Mouse (Mus musculus): ENCODE measurements around the gene Pla2g1b. TPM values are rescaled to one million over a fixed set of nuclear protein-coding genes. Genes with fewer than 3 reads are reported as not detected.

The Pla2g1b gene
- polyA plus RNA-seq (2015; fragmentation: Nextera tagmentation; extraction: Ambion mirVana) = not detected in 2 replicates

GRCm38 (mm10) chr5:115465642-115466420 lies at the start of gene Pla2g1b:
Gene Pla2g1b (plus strand): TSS chr5:115466262.
- Histone ChIP-seq H3K4me2 (no peak within 1 kb of the TSS), H3K27ac (no peak within 1 kb of the TSS), H3K36me3 (no peaks in the 10 kb centered on the region), H3K4me1 (no peaks in the 10 kb centered on the region), H3K27me3 (no peaks in the 10 kb centered on the region), H3K9me3 (no peaks in the 10 kb centered on the region), H3K9ac (no peak within 1 kb of the TSS), H3K4me3 (no peak within 1 kb of the TSS)
- 45% methylated on average over 9 of the region's 9 CpGs for WGBS
- no peak for ATAC-seq (ENCODE audit: insufficient number of reproducible peaks, insufficient read depth, low FRiP score, low TSS enrichment, low read depth)

DNA sequence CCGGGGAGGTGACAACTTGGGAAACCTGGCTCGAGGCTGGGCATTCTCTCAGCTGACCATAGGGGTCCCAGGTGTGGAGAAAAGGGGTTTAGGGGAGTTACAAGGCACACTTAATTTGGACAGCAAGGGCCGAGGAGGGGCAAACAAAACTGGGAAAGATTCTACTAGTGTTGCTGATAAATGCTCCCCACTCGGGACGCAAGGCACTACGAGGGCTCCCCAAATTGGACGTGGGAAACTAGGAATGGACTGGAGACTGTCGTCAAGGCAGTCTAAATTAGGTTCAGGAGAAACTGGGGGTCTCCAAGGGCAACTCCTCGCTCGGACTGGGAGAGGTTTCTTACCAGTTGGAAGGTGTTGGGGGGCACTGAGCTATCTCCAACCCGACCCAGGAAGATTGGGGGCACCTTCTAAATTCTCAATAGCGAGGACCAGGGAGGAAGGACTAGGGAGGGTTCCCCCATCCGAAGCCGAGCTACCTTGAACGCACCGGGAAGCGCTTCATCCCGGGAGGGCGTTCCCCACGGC lies 37.2 kb upstream of the Pla2g1b start:
- Histone ChIP-seq H3K27ac (peak overlapping the region; percentile 89), H3K27me3 (no peaks in the 10 kb centered on the region), H3K9ac (peak overlapping the region; percentile 98), H3K4me1 (peaks cover 38% of the 10 kb centered on the region), H3K4me2 (peak overlapping the region; percentile 88), H3K36me3 (peaks cover 14% of the 10 kb centered on the region), H3K9me3 (no peaks in the 10 kb centered on the region), H3K4me3 (peak overlapping the region; percentile 94)
- no peak for ATAC-seq (ENCODE audit: insufficient number of reproducible peaks, insufficient read depth, low FRiP score, low TSS enrichment, low read depth)
- 2% methylated on average over 20 of the region's 20 CpGs for WGBS

- H3K36me3 ChIP-seq = peaks cover 14% of the 10 kb centered on the region
- peak; percentile 74 for ATAC-seq (ENCODE audit: insufficient number of reproducible peaks, insufficient read depth, low FRiP score, low TSS enrichment, low read depth)
- peak within 1 kb of the TSS; percentile 89 for H3K27ac ChIP-seq
- no peaks in the 10 kb centered on the region for H3K27me3 ChIP-seq
- no peaks in the 10 kb centered on the region for H3K9me3 ChIP-seq
- peak within 1 kb of the TSS; percentile 98 for H3K9ac ChIP-seq
- peak within 1 kb of the TSS; percentile 94 for H3K4me3 ChIP-seq
- peak within 1 kb of the TSS; percentile 88 for H3K4me2 ChIP-seq
- H3K4me1 ChIP-seq = peaks cover 45% of the 10 kb centered on the region
- WGBS = under 1% methylated on average over 63 of the region's 117 CpGs
These were observed 36.5 kb upstream of the Pla2g1b start, which contains the start of gene Msi1 for GRCm38 (mm10) chr5:115429359-115430186. Gene Msi1 (plus strand): TSS chr5:115429599.

- WGBS = 1% methylated on average over 61 of the region's 73 CpGs
- Histone ChIP-seq H3K27ac (peak overlapping the region; percentile 89), H3K9ac (peak overlapping the region; percentile 98), H3K27me3 (no peaks in the 10 kb centered on the region), H3K4me2 (peak overlapping the region; percentile 88), H3K4me1 (peaks cover 53% of the 10 kb centered on the region), H3K9me3 (no peaks in the 10 kb centered on the region), H3K36me3 (peaks cover 19% of the 10 kb centered on the region), H3K4me3 (peak overlapping the region; percentile 94)
- ATAC-seq (ENCODE audit: insufficient number of reproducible peaks, insufficient read depth, low FRiP score, low TSS enrichment, low read depth) = no peak
These were observed 35.7 kb upstream of the Pla2g1b start for GRCm38 (mm10) chr5:115430187-115430960.

- H3K4me1 ChIP-seq = peaks cover 62% of the 10 kb centered on the region
- ATAC-seq (ENCODE audit: insufficient number of reproducible peaks, insufficient read depth, low FRiP score, low TSS enrichment, low read depth) = no peak
- 5% methylated on average over 14 of the region's 14 CpGs for WGBS
These were observed 34.8 kb upstream of the Pla2g1b start for GRCm38 (mm10) chr5:115431061-115431897.

GRCm38 (mm10) chr5:115431898-115432259 lies 34.2 kb upstream of the Pla2g1b start:
- Histone ChIP-seq H3K27me3 (no peaks in the 10 kb centered on the region), H3K27ac (peak overlapping the region; percentile 89), H3K4me3 (peak overlapping the region; percentile 94), H3K36me3 (peaks cover 25% of the 10 kb centered on the region), H3K9ac (peak overlapping the region; percentile 98), H3K4me1 (peaks cover 68% of the 10 kb centered on the region), H3K9me3 (no peaks in the 10 kb centered on the region), H3K4me2 (peak overlapping the region; percentile 88)
- ATAC-seq (ENCODE audit: insufficient number of reproducible peaks, insufficient read depth, low FRiP score, low TSS enrichment, low read depth) = no peak
- 20% methylated on average over 7 of the region's 7 CpGs for WGBS

More at GRCm38 (mm10) chr5:115431061-115431897, 34.8 kb upstream of the Pla2g1b start:
- H3K9me3 ChIP-seq = no peaks in the 10 kb centered on the region
- H3K9ac ChIP-seq = peak overlapping the region; percentile 98
- H3K36me3 ChIP-seq = peaks cover 25% of the 10 kb centered on the region
- H3K27me3 ChIP-seq = no peaks in the 10 kb centered on the region
- H3K4me3 ChIP-seq = peak overlapping the region; percentile 94
- H3K4me2 ChIP-seq = peak overlapping the region; percentile 88
- peak overlapping the region; percentile 89 for H3K27ac ChIP-seq

DNA sequence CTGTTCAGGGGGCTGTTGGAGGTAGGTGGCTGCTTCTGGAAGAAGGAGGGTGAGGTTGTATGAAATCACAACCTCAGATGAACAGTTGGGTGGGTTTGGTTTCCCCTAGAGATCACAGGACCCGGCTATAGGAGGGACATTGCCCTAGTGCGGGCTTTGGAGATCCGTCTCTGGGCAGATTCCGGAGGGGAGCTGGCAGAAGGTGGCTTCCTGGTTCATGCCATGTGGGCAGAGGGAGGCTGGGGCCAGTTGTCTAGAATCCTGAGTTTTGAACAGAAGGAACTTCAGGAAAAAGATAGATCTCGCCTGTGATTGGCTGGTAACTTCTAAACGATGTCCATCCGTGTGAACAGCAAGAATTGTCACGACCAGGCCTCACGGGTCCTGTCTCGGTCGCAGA lies 33.7 kb upstream of the Pla2g1b start:
- peaks cover 73% of the 10 kb centered on the region for H3K4me1 ChIP-seq
- H3K9ac ChIP-seq = peak overlapping the region; percentile 98
- ATAC-seq (ENCODE audit: insufficient number of reproducible peaks, insufficient read depth, low FRiP score, low TSS enrichment, low read depth) = no peak
- H3K27ac ChIP-seq = peak overlapping the region; percentile 89; the same call in 1 of the 2 replicates
- peaks cover 26% of the 10 kb centered on the region for H3K36me3 ChIP-seq
- no peaks in the 10 kb centered on the region for H3K9me3 ChIP-seq
- H3K4me2 ChIP-seq = peak overlapping the region; percentile 88
- H3K4me3 ChIP-seq = peak overlapping the region; percentile 94; the same call in 1 of the 2 replicates
- H3K27me3 ChIP-seq = no peaks in the 10 kb centered on the region
- WGBS = 67% methylated on average over 11 of the region's 11 CpGs

DNA sequence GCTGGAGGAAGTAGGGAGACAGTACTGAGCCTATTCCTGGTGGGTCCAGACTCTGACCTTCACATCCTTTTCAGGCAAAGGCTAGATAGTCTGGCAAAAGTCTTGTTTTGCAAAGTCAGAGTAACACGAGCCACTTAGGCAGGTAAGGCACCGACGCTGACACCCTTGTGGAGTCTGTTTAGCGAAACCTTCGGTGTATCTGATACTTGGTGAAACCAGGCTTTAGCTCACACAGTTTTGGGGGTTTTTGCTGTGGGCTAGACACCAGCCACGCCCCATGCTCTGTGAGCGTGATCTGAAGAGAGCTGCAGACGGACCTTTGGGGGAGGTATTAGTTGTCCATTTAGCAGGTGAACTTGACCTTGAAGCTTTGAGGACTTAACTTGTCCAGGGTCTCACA lies 32.9 kb upstream of the Pla2g1b start:
- ATAC-seq (ENCODE audit: insufficient number of reproducible peaks, insufficient read depth, low FRiP score, low TSS enrichment, low read depth) = no peak
- no peaks in the 10 kb centered on the region for H3K9me3 ChIP-seq
- H3K27ac ChIP-seq = peak overlapping the region; percentile 97; the same call in 1 of the 2 replicates
- peak overlapping the region; percentile 98; the same call in 1 of the 2 replicates for H3K9ac ChIP-seq
- peaks cover 28% of the 10 kb centered on the region for H3K36me3 ChIP-seq
- no peaks in the 10 kb centered on the region for H3K27me3 ChIP-seq
- peaks cover 81% of the 10 kb centered on the region for H3K4me1 ChIP-seq
- 61% methylated on average over 8 of the region's 8 CpGs for whole genome bisulfite sequencing
- H3K4me3 ChIP-seq = no peak overlapping the region
- H3K4me2 ChIP-seq = peak overlapping the region; percentile 88

DNA sequence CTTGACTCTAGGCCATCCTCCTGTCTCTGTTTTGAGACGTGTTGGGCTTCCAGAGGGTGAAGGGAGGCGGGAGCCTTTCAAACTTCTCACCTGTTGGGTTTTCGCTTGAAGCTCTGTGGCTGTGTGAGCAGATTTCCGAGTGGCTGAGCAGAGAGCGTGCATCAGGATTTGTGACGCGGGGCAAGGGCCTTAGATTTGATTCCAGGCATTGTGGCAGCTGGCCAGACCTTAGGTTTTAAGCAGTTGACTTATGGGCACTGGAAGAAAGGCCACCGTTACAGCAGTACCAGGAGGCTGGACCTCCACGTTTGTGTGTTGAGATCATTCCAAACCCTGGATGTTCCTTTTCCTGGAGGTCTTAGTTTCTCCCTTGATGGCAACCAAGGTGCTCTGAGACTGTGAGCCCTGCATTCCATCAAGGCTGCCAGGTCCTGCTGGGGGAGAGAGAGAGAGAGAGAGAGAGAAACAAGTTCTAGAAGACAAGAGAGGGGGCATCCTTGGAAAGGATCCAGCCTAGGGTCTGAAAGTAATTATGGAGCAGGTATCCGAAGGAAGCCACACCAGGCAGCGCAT lies 31.7 kb upstream of the Pla2g1b start:
- WGBS = 30% methylated on average over 11 of the region's 11 CpGs
- Histone ChIP-seq H3K36me3 (peaks cover 40% of the 10 kb centered on the region), H3K27ac (peak overlapping the region; percentile 97), H3K4me1 (peaks cover 84% of the 10 kb centered on the region), H3K9me3 (no peaks in the 10 kb centered on the region), H3K4me3 (peak overlapping the region; percentile 1; the same call in 1 of the 2 replicates), H3K4me2 (peak overlapping the region; percentile 61), H3K27me3 (no peaks in the 10 kb centered on the region), H3K9ac (peak overlapping the region; percentile 69; the same call in 1 of the 2 replicates)
- no peak for ATAC-seq (ENCODE audit: insufficient number of reproducible peaks, insufficient read depth, low FRiP score, low TSS enrichment, low read depth)
